Mouse (Mus musculus) G1E-ER4 (cell line): ENCODE measurements around the gene Osmr. TPM values are rescaled to one million over a fixed set of nuclear protein-coding genes. Genes with fewer than 3 reads are reported as not detected.

Experiments
- GATA1 ChIP-seq: IDR thresholded peaks from one replicate; pipeline ENCODE4 v1.8.0; 2012; ENCODE audit warnings: low read length, inconsistent platforms
- polyA plus RNA-seq: library from polyadenylated mRNA; stranded (reverse); fragments of >175 nt; gene quantifications from 2 replicates; pipeline ENCODE4 v1.2.3, GENCODE M21; 2012

Gene Osmr
- polyA plus RNA-seq, 1 experiment, result not detected

DNA sequence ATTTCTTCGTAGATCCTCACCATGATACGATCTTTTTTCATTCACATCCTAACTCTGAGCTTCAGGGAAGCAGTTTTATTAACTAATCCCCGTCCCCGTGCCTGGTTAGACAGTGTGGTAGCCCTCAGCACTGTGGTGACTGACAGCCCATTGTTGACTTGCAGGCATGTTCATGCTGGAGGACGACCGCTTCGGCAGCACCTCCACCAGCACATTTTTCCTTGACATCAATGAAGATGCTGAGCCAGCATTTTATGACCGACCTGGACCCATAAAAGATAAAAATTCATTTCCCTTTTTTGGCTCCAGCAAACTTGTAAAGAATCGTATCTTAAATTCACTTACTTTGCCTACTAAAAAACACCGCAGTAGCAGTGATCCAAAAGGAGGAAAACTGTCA, 88.6 kb downstream of the Osmr start:
- no peak for TF ChIP-seq GATA1

DNA sequence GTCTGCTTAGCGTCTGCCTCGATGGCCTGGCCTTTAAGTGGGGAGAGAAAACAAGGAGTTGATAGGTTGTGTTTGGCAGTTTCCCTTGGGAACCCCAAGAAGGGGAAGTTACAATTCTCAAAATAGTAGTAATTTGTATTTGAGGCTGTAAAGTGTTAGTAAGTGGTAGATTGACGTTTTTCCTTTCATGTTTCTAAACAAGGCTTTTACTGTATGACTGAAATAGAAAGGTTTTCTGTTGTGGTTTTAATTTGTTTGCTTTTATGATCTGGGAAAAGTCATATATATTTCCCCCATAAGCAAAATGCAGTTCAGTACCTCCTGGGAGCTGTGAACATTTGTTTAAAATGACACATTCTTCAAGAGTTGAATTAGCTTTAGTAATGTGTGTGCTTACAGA, 102.5 kb downstream of the Osmr start:
- no peak for TF ChIP-seq GATA1

Other genes starting within 250 kb of the Osmr start
- 1.9 and 5.9 TPM in 2 replicates for gene Rictor, start 166.6 kb downstream of the Osmr start, polyA plus RNA-seq
- not detected in 2 replicates for gene Lifr, start 215.6 kb upstream of the Osmr start, polyA plus RNA-seq